ENCODE assay signal across 19 mouse cellular contexts in the genomic region with DNA sequence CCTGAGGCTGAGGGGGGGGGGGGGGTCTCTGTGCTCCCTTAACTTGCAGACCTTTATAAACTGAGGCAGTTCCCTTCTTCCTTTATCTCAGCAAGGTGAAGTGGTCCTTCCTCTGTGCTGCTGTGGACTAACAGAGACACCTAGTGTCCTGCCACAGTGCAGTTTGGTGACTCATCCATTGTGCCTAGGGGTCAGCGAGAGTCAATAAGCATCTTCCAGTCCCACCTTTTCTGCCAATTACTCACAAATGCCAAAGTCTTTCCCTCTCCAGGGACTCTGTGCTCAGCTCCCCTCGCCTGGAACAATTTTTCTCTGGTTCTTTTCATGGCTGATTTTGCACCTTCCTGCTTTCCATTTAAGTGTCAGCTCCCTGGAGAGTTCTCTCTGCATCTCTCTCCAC.
DNase-seq lines count a peak whose midpoint lies in the region; ATAC-seq and TF ChIP-seq lines count a peak whose summit lies in the region.
"Had no signal": no experiment of that assay in that cellular context is flagged by ENCODE, and none has a peak within 500 bp of the region (broad histone marks: within the 10 kb centered on the region; RNA-seq: fewer than 3 reads in every experiment).

No protein-coding gene starts in this region.

- no peak for TF ChIP-seq EP300 in ES-Bruce4 (IDR thresholded peaks at IDR 0.05; ENCODE audit: insufficient read depth, low read depth, low read length)

- no peaks in the 10 kb centered on the region for H3K9me3 ChIP-seq in forebrain, postnatal 0 days (ENCODE audit: low read length)
- H3K9me3 ChIP-seq in forebrain, embryonic 14.5 days (replicated peaks; ENCODE audit: control insufficient read depth, low read length), result no peaks in the 10 kb centered on the region
- H3K9me3 ChIP-seq in ES-Bruce4 (replicated peaks; ENCODE audit: control insufficient read depth, insufficient read depth, low read length, poor library complexity, severe bottlenecking), result no peaks in the 10 kb centered on the region
- H3K9me3 ChIP-seq: forebrain, embryonic 15.5 days; heart, embryonic 15.5 days; hindbrain, embryonic 12.5 days; midbrain, embryonic 15.5 days had no signal

- H3K36me3 ChIP-seq in forebrain, postnatal 0 days (ENCODE audit: insufficient read depth), result no peaks in the 10 kb centered on the region
- H3K36me3 ChIP-seq in forebrain, embryonic 14.5 days (ENCODE audit: control insufficient read depth, insufficient read depth, low read length), result no peaks in the 10 kb centered on the region
- H3K36me3 ChIP-seq in ES-Bruce4 (ENCODE audit: control insufficient read depth, insufficient read depth, low read length, poor library complexity, severe bottlenecking), result no peaks in the 10 kb centered on the region
- H3K36me3 ChIP-seq: forebrain, embryonic 15.5 days; heart, embryonic 15.5 days; hindbrain, embryonic 12.5 days; midbrain, embryonic 15.5 days had no signal

- WGBS in forebrain, postnatal 0 days, result 26% methylated on average over 2 of the region's 2 CpGs
- 17% methylated on average over 2 of the region's 2 CpGs for WGBS in forebrain, embryonic 14.5 days

- no peak overlapping the region for H3K4me3 ChIP-seq in forebrain, postnatal 0 days (ENCODE audit: low read depth, low read length)
- no peak overlapping the region for H3K4me3 ChIP-seq in forebrain, embryonic 14.5 days (ENCODE audit: low read depth, low read length)
- H3K4me3 ChIP-seq in layer of hippocampus, adult 2 months, result no peak overlapping the region
- H3K4me3 ChIP-seq in ES-Bruce4 (ENCODE audit: low read depth, low read length), result no peak overlapping the region
- no peak overlapping the region for H3K4me3 ChIP-seq in cortical plate, adult 2 months (ENCODE audit: insufficient read depth, low read length)
- H3K4me3 ChIP-seq: erythroblast, embryonic 14.5 days; forebrain, embryonic 15.5 days; gastrocnemius, adult 2 months; heart, embryonic 15.5 days; hindbrain, embryonic 12.5 days; midbrain, embryonic 15.5 days had no signal

- H3K27me3 ChIP-seq in forebrain, postnatal 0 days (ENCODE audit: insufficient read depth, low read length), result no peaks in the 10 kb centered on the region
- no peaks in the 10 kb centered on the region for H3K27me3 ChIP-seq in forebrain, embryonic 14.5 days (replicated peaks; ENCODE audit: control insufficient read depth, insufficient read depth, low read length)
- no peaks in the 10 kb centered on the region for H3K27me3 ChIP-seq in ES-Bruce4 (ENCODE audit: control insufficient read depth, insufficient read depth, low read length, poor library complexity, severe bottlenecking)
- H3K27me3 ChIP-seq: forebrain, embryonic 15.5 days; heart, embryonic 15.5 days; hindbrain, embryonic 12.5 days; midbrain, embryonic 15.5 days had no signal

- no peak for ATAC-seq in forebrain, postnatal 0 days
- ATAC-seq in forebrain, embryonic 14.5 days, result no peak
- ATAC-seq: forebrain, embryonic 15.5 days; midbrain, embryonic 15.5 days had no signal

- no peak overlapping the region for H3K9ac ChIP-seq in forebrain, postnatal 0 days
- H3K9ac ChIP-seq in forebrain, embryonic 14.5 days (ENCODE audit: low read length), result no peak overlapping the region
- no peak overlapping the region for H3K9ac ChIP-seq in ES-Bruce4 (ENCODE audit: low read depth, poor library complexity, severe bottlenecking)
- H3K9ac ChIP-seq: forebrain, embryonic 15.5 days; heart, embryonic 15.5 days; hindbrain, embryonic 12.5 days; midbrain, embryonic 15.5 days had no signal

- DNase-seq in forebrain, postnatal 0 days, result no peak
- no peak for DNase-seq in forebrain, embryonic 14.5 days (ENCODE audit: low spot score)
- DNase-seq in layer of hippocampus, adult 2 months (ENCODE audit: low spot score in 2 of 2), result no peak
- DNase-seq in layer of hippocampus, postnatal 10 days (ENCODE audit: low spot score in 2 of 2), result no peak
- no peak for DNase-seq in MN1 (ENCODE audit: low spot score)
- DNase-seq: B cell, adult 2 months; cerebellum, adult 9-11 months; gastrocnemius, adult 2 months; heart, adult 18-20 months; kidney, adult 18-20 months; kidney, postnatal 36 days; thymus, adult 18-20 months had no signal

- H3K4me1 ChIP-seq in forebrain, postnatal 0 days (ENCODE audit: insufficient read depth), result 0 out of 2 replicates have a peak, but pooled peaks cover 2% of the 10 kb centered on the region
- H3K4me1 ChIP-seq in forebrain, embryonic 14.5 days (ENCODE audit: control insufficient read depth, insufficient read depth, low read length), result no peaks in the 10 kb centered on the region
- no peaks in the 10 kb centered on the region for H3K4me1 ChIP-seq in ES-Bruce4 (ENCODE audit: control insufficient read depth, insufficient read depth, low read length)
- H3K4me1 ChIP-seq in cortical plate, adult 2 months (ENCODE audit: control insufficient read depth, insufficient read depth, low read length), result peaks cover 17% of the 10 kb centered on the region
- H3K4me1 ChIP-seq: heart, embryonic 15.5 days; midbrain, embryonic 15.5 days had no signal

- H3K4me2 ChIP-seq in forebrain, postnatal 0 days (ENCODE audit: low read depth), result no peak overlapping the region
- H3K4me2 ChIP-seq in forebrain, embryonic 14.5 days (ENCODE audit: low read length), result no peak overlapping the region
- H3K4me2 ChIP-seq: forebrain, embryonic 15.5 days; heart, embryonic 15.5 days; hindbrain, embryonic 12.5 days; midbrain, embryonic 15.5 days had no signal

- TF ChIP-seq POLR2A in ES-Bruce4 (IDR thresholded peaks at IDR 0.05; ENCODE audit: insufficient read depth, low read length), result no peak
- no peak for TF ChIP-seq POLR2A in cortical plate, adult 2 months (IDR thresholded peaks at IDR 0.05; ENCODE audit: extremely low read depth, insufficient read depth, low read length)

- peak; percentile 38 for TF ChIP-seq CTCF in forebrain, postnatal 0 days (IDR thresholded peaks at IDR 0.05; ENCODE audit: low read depth)
- peak; percentile 37 for TF ChIP-seq CTCF in layer of hippocampus, adult 2 months (conservative IDR thresholded peaks at IDR 0.05)
- peak; percentile 40 for TF ChIP-seq CTCF in ES-Bruce4 (IDR thresholded peaks at IDR 0.05; ENCODE audit: low read depth, low read length)
- TF ChIP-seq CTCF in cortical plate, adult 2 months (IDR thresholded peaks at IDR 0.05; ENCODE audit: extremely low read depth, insufficient read depth, low read length), result peak; percentile 20; the same call in 1 of the 2 replicates

- no peak overlapping the region for H3K27ac ChIP-seq in forebrain, postnatal 0 days (ENCODE audit: low read depth, low read length)
- H3K27ac ChIP-seq in forebrain, embryonic 14.5 days (ENCODE audit: low read depth, low read length), result no peak overlapping the region
- H3K27ac ChIP-seq in layer of hippocampus, adult 2 months, result peak overlapping the region; percentile 81
- no peak overlapping the region for H3K27ac ChIP-seq in ES-Bruce4 (ENCODE audit: insufficient read depth, low read length)
- H3K27ac ChIP-seq in cortical plate, adult 2 months (ENCODE audit: insufficient read depth, low read length), result no peak overlapping the region
- H3K27ac ChIP-seq: forebrain, embryonic 15.5 days; gastrocnemius, adult 2 months; heart, embryonic 15.5 days; hindbrain, embryonic 12.5 days; midbrain, embryonic 15.5 days had no signal
